Mouse (Mus musculus) layer of hippocampus, adult 18-20 months (tissue): ENCODE measurements around the gene Grxcr1. TPM values are rescaled to one million over a fixed set of nuclear protein-coding genes. Genes with fewer than 3 reads are reported as not detected.

Experiments
- DNase-seq, 2 experiments: peaks; one replicate each; pipeline ENCODE4 v3.0.0; 2022; ENCODE audit warnings: low spot score in 2 of 2
- long read RNA-seq: library from polyadenylated mRNA; stranded (forward); transcript quantifications from one replicate; pipeline ENCODE4 v2.0.0, GENCODE M21; 2021
- total RNA-seq, 2 experiments: library from RNA; stranded (reverse); gene quantifications; 2 replicates each; pipeline ENCODE4 v1.2.3; 2021

Gene Grxcr1
- total RNA-seq = not detected
- long read RNA-seq = 0 reads

- no peak for DNase-seq
These were observed at the start of gene Grxcr1 for GRCm38 (mm10) chr5:68031744-68032143. Gene Grxcr1 (plus strand): TSS chr5:68031835.

DNA sequence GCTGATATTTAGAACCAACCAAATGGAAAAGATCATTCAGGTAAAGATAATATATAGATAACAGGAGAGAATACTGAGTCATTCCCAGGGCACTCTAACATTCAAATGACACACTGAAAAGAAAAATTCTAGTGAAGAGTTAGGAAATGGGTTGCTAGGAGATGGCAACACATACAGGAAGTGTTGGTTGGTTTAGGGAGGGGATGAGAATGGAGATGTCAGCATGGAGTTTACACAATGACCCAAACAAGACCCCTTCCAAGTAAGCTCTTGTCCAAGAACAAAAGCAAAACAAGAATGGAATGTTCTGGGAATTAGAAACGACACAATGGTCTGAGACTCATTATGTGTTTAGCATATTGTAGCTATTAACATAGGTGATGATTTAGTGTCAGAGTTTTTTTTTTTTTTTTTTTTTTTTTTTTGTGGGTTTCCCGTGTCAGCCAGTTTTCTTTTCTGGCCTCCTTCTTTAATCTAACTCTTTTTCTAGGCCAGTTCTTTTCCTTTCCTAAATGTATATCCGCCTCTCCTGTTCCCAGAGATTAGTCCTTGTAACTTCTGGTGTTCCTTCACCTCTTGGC lies 49.6 kb upstream of the Grxcr1 start:
- DNase-seq = no peak

GRCm38 (mm10) chr5:67990426-67990825 lies 41.2 kb upstream of the Grxcr1 start:
- no peak for DNase-seq

DNA sequence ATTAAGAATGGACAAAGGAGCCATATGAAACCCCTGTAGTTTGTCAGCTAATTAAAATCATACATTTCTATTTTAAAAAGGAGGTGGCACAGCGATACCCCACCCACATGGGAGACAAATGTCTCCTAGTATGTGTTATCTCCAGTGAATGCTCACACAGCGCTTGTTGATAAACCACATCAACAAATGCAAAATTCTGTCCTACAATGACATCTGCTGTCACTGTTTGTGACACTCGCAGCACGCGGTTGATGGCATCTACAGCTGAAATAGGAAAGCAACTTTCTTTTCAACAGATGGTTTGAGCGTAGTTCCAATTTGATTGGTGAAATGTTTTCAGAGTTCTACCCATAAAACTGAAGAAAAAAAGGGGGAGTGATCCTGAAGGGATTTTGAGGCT lies 29.0 kb upstream of the Grxcr1 start:
- DNase-seq = peak; percentile 8 to 75

DNA sequence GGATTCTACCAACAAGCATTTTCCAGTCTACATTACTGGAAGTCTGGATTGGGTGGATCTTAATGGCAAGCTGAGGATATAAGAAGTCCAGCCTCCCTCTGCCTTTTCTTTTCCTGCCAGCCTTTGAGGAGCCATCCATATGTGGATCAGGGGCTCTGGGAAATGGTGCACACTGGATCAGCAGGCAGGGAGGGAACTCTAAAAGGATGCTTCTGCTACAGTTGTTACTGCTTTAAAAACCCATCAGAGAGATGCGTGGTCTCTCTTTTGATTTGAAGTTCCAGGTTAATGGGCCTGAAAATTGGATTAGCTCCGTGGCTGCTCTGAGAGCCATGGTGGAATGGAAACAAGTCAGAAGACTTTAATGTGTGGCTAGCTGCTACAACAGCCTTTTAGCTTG lies 27.7 kb upstream of the Grxcr1 start:
- DNase-seq = no peak

- no peak for DNase-seq
These were observed 27.2 kb upstream of the Grxcr1 start for GRCm38 (mm10) chr5:68004419-68004818.

DNA sequence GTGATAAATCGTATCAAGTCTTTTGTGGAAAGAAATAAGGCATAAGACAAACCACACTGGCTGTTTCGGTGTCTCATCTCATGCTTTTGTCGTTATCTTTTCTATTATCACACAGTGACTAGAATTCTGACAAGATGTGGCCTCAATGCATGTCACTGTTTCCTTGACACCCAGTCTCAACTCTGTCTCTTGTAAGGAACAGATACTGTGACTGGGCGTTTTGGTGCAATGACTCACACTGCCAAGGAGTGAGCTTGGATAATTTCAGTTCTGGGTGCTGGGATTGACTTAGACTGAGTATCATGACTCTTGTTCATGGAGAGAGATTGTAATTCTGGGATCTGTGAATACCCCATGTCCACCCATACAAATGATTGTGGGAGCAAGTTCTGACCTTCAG lies 24.6 kb upstream of the Grxcr1 start:
- DNase-seq = no peak

GRCm38 (mm10) chr5:68011569-68011968 lies 20.1 kb upstream of the Grxcr1 start:
- DNase-seq = no peak

- DNase-seq = peak; percentile 66 to 87
These were observed 19.0 kb upstream of the Grxcr1 start for GRCm38 (mm10) chr5:68012618-68013017.

GRCm38 (mm10) chr5:68020870-68021269 lies 10.8 kb upstream of the Grxcr1 start:
- no peak for DNase-seq

- DNase-seq = no peak
These were observed 4.8 kb upstream of the Grxcr1 start for GRCm38 (mm10) chr5:68026658-68027422.

- peak in 1 of 2 experiments; percentile 6 for DNase-seq
These were observed 4.2 kb upstream of the Grxcr1 start for GRCm38 (mm10) chr5:68027474-68027873.

GRCm38 (mm10) chr5:68033345-68033744 lies 1.7 kb downstream of the Grxcr1 start:
- DNase-seq = no peak

DNA sequence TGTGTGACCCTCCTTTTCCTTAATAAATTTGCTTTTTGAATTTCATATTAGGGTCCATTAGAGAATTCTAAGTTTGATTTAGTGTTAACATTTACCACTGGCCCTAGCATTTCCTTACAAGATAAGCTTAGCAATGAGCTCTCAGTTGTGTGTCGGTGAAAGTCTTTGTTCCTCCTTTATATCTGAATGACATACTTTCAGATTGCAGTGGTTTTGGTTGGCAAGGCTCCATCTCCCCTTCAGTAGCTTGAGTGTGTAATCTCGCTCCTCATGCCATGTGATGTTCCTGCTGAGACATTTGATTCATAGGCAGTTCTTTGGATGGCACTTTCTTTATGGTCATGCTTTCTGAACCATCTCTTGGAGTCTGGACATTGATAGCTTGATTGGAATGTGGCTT lies 7.4 kb downstream of the Grxcr1 start:
- no peak for DNase-seq

DNA sequence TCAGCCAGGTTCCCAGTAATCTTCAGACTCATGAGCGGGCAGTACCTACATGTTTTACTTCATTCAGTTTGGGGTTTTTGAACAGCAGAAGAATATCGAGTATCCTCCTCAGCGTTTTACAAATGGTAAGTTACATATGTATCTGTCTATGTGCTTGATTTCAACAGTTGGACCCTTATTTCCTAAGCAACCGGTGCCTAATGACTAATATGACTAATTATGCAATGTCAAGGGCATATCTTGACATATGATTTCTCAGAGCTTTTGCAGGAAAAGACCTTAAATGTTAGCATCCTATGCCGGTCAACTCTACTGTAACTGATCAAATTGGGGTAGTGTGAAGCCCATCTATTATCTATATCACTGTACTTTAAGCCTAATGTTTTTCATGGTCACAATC lies 11.7 kb downstream of the Grxcr1 start:
- DNase-seq = no peak

DNA sequence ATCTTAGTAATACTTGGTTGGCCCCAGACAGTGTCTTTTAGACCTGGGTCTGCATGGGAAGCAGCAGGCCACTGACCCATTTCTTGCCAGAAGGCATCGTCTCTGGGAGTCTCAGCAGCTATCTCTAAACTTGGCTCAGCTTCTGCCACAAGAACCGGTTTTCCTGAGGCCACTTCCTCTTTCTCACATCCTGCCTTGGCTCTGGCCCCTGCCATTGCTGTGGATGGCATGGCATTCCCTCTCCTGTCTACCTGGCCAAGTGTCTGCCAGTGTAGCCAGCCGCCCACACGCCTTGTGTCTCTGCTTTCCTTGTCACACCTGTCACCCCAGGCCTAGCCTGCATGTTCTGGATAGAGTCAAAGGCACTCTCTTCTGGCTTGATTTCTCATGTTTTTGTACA lies 17.1 kb downstream of the Grxcr1 start:
- DNase-seq = no peak

GRCm38 (mm10) chr5:68049536-68049935 lies 17.9 kb downstream of the Grxcr1 start:
- no peak for DNase-seq

DNA sequence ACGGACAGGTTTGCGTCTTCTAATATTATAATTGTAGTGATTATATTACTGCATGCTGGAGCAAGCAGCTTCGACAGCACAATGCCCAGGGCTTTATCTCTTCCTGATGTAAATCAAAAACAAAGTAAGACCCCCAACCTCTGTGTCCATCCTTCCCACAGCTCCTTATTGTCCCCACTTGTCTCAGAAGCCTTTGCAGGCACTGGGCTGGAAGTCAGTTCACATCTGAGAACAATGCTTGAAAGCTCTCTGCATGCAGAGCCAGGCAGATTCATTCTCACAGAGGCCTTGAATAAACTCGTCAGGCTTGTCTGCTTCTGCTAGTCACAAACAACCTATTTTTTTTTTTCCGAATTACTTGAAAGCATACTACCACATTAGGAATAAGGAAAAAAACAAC lies 19.5 kb downstream of the Grxcr1 start:
- DNase-seq = no peak

DNA sequence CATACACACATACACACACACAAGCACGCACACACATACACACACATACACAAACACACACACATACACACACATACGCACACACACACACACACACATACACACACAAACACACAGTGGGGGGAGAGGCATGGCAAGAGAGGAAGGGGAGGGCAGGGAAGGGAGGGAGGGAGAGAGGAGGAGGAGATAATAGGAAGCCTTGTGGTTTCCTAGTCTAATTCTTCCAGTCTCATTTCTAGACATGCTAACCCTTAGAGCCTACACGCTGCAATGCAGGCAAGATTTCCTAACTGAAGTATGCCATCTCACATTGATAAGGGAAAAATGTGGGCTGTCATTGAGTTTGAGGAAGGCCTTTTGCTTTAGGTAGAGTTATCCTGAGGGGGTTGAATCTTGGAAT lies 25.9 kb downstream of the Grxcr1 start:
- no peak for DNase-seq

GRCm38 (mm10) chr5:68068694-68069093 lies 37.1 kb downstream of the Grxcr1 start:
- DNase-seq = no peak

GRCm38 (mm10) chr5:68070308-68070707 lies 38.7 kb downstream of the Grxcr1 start:
- DNase-seq = no peak

DNA sequence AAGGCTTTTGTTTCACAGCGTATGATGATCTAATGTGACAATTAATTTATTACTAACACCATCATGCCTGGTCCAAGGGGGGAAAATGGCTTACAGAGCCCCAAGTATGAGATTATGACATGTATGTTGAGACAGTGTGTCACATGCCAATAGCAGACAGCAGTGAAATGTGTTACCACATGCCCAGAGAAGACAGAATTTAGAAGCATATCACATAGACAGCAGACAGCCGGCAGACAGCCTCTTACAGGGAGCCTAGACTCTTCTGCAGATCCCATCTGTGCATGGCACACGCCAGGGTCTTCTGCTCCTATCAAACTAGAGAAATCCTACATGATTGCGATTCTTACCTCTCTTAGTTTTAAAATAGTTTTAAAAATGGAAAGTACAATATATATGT lies 40.2 kb downstream of the Grxcr1 start:
- no peak for DNase-seq

DNA sequence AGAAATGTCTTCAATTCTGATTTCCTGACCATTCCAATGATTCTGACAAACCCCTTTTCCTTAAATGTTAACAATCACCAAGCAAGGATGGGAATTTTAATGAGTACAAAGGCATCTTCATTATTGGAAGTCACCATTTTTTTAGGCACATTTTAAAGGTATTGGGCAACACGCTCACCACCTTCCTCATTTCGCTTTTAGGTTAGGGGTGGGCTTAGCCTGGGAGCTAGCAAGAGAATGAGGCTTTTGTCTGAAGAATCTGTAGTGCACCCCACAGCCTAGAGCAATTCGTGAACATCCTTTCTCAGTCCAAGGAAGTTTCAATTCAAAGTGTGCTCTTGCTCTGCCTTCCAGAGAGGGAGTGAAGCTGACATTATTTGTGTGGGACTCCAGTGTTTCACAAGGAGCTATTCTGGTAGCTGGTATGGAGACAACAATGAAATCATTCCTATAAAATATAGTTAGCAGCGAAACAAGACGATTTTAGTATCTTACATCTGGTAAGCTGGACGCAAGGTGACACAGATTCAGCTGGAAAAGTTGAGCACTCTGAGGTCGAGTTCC lies 55.0 kb downstream of the Grxcr1 start:
- DNase-seq = no peak
